Comparison of ENCODE assay signal across 8 mouse cellular contexts in the genomic region with DNA sequence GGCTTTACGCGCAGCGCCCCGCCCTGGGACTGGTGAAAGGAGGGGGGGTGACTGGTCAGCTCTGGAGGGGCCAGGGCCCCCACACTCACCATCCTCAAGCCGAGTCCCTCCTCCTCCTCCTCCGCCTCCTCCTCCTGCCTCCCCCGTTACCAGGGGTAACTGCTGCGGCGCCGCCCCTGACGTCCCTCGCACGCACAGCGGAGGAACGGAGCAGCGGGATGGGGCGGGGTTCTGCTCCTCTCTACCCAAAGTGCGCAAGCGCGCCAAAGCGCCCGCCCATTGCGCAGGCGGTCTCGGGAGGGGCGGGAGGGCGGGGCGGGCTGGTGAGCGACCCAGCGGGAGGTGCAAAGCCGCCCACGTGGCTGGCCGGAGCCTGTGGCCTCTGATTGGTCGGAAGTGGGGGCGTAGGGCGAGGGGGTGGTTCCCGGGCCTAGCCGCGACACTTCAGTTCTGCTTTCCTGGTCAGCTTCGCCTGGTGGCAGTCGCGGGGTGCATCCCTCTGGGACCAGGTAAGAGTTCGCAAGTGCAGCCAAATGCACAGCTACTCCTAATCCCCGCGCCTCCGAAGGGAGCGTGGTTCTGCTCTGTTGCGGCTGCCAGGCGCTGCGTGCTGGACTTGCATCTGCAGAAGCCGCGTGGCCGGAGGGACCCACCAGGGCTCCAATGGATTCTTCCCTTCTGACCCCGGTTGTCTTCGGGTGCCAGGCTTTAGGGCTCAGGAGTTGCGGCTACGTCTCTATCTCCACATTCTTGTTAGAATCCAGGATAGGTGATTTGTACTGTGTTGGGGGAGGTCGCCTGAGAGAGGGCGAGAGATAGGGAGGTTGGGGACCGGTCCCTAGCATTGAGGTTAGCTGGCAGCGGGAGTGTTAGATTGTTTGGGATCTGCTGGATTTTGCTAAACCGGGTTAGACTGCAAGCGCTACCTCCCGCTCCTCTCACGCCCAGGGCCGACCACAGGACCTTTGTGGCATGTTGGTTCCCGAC. TPM values are rescaled to one million over a fixed set of nuclear protein-coding genes. Genes with fewer than 3 reads are reported as not detected.
DNase-seq lines count a peak whose midpoint lies in the region; ATAC-seq lines count a peak whose summit lies in the region.

Arl3 (minus strand) TSS at position 248 of the 987 bp plus-strand sequence.
Sfxn2 (plus strand) TSS at position 415 of the 987 bp plus-strand sequence.

- peak; percentile 96 to 97 for DNase-seq in adrenal gland, adult (ENCODE audit: inconsistent age in 2 of 2, low spot score in 1 of 2)
- peak; percentile 97 for DNase-seq in embryo, embryonic 10.5 days (ENCODE audit: low spot score)
- peak; percentile 97 for DNase-seq in gastrocnemius, postnatal 14 days
- peak; percentile 93 to 97 for DNase-seq in left cerebral cortex, postnatal 10 days (ENCODE audit: extremely low spot score in 1 of 2, low spot score in 2 of 2)
- DNase-seq in right cerebral cortex, postnatal 25 days = peak; percentile 94
- peak; percentile 94 to 95 for DNase-seq in urinary bladder, postnatal 4 days (ENCODE audit: low spot score in 2 of 2)

- ATAC-seq in inflammation-experienced regulatory T-cells, adult 6 months = peak; percentile 85
- ATAC-seq in megakaryocyte-erythroid progenitor cell, adult 5-6 weeks (replicated peaks; ENCODE audit: low FRiP score, low TSS enrichment, poor library complexity, severe bottlenecking) = peak; percentile 97

- intact Hi-C loops in gastrocnemius, postnatal 14 days (cut with DNase I; ENCODE audit: low total_unique reads) = no loop called here
- intact Hi-C loops in left cerebral cortex, postnatal 10 days (cut with DNase I) = no loop called here

RNA-seq across cellular contexts. Expression of gene Arl3, which starts in this region (rescaled TPM):
- total RNA-seq in gastrocnemius, postnatal 14 days (2021) = 10 to 100 TPM; 47.1 to 56.5 TPM
- polyA plus RNA-seq in inflammation-experienced regulatory T-cells, adult 6 months (2017; shearing (Covaris generic)) = 10 to 100 TPM; 25.9 to 27.1 (median 26.8) TPM
- total RNA-seq in left cerebral cortex, postnatal 10 days (2021) = 100 to 1,000 TPM; 103 to 104 TPM
- 14.2 and 17.8 TPM in 2 replicates for total RNA-seq in megakaryocyte-erythroid progenitor cell, adult 5-6 weeks (2014; fragmentation: Nextera tagmentation)
- 22.6 and 31.7 TPM in 2 replicates for total RNA-seq in megakaryocyte-erythroid progenitor cell, adult 5-6 weeks (2017)

RNA-seq across cellular contexts. Expression of gene Sfxn2, which starts in this region (rescaled TPM):
- 1 to 10 TPM; 2.8 to 3.4 TPM for total RNA-seq in gastrocnemius, postnatal 14 days (2021)
- 1 to 10 TPM; 3.8 to 9.2 (median 8.7) TPM for polyA plus RNA-seq in inflammation-experienced regulatory T-cells, adult 6 months (2017; shearing (Covaris generic))
- 1 to 10 TPM; 7.8 to 8.1 TPM for total RNA-seq in left cerebral cortex, postnatal 10 days (2021)
- 10.6 and 20.1 TPM in 2 replicates for total RNA-seq in megakaryocyte-erythroid progenitor cell, adult 5-6 weeks (2014; fragmentation: Nextera tagmentation)
- total RNA-seq in megakaryocyte-erythroid progenitor cell, adult 5-6 weeks (2017) = 9.8 and 21.1 TPM in 2 replicates

Comparison
In these comparisons a context has a peak if more than half of its experiments do, and no peak if none do; other contexts are left out.
1. Peak in every context shown above with its lines: DNase-seq and ATAC-seq.